Mouse (Mus musculus) E14TG2a.4 (cell line): ENCODE measurements around the gene Gm45716.

ENCODE experiments used
- H3K27me3 ChIP-seq: 2 replicates; pipeline ENCODE4 v1.6.1; 2014; ENCODE audit warnings: low read length, control low read depth; ENCODE audit not compliant: insufficient read depth
- H3K36me3 ChIP-seq: 2 replicates; pipeline ENCODE4 v1.6.1; 2014; ENCODE audit warnings: low read length, control low read depth; ENCODE audit not compliant: insufficient read depth
- H3K4me1 ChIP-seq: replicated peaks from 2 replicates; pipeline ENCODE4 v1.6.1; 2014; ENCODE audit warnings: low read depth, low read length, control low read depth
- H3K4me3 ChIP-seq: replicated peaks from 2 replicates; pipeline ENCODE4 v1.5.1; 2014; ENCODE audit warnings: mild to moderate bottlenecking, low read length
- H3K9me3 ChIP-seq: 2 replicates; pipeline ENCODE4 v1.6.1; 2014; ENCODE audit warnings: low read length, control low read depth
- CTCF ChIP-seq: conservative IDR thresholded peaks from 2 replicates; pipeline ENCODE4 v1.5.1; 2014; ENCODE audit warnings: low read length
- NANOG ChIP-seq: IDR thresholded peaks from 2 replicates; pipeline ENCODE4 v1.6.1; 2014; ENCODE audit warnings: borderline replicate concordance, low read length, mixed read lengths
- POU5F1 ChIP-seq: IDR thresholded peaks from 2 replicates; pipeline ENCODE4 v1.6.1; 2014; ENCODE audit warnings: low read length, borderline replicate concordance

Gm45716 gene

DNA sequence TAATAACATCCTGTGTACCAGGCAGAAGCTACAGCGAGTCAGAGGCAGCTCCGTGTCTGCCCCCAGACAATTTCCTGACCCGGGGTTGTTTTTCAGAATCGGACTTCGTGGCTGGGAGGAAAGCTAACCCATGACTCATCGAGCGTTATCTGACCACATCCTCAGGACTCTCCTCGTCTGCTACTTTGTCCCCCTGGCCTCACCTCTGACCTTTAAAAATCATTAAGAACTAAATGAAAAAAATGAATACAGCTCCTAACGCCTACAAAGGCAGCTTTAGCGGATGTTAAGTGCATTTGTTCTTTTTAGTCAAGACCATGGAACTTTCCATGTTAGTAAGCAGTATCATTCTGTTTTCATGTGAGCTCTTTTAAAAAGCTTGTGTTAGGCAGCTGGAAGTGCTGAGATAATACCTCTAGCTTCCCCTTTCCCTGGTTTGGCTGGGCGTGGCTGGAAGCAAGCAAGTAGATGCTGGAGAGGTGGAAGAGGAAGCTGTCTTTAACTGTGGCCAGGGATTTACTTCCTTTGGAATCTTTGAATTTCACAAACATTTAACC lies 37.5 kb downstream of the Gm45716 start:
- no peak overlapping the region for H3K4me3 ChIP-seq
- H3K4me1 ChIP-seq, result peaks cover 5% of the 10 kb centered on the region
- no peaks in the 10 kb centered on the region for H3K36me3 ChIP-seq
- TF ChIP-seq CTCF, result no peak
- TF ChIP-seq POU5F1, result no peak
- no peak for TF ChIP-seq NANOG
- H3K27me3 ChIP-seq, result peaks cover 8% of the 10 kb centered on the region; the same call in 1 of the 2 replicates
- H3K9me3 ChIP-seq, result no peaks in the 10 kb centered on the region

- TF ChIP-seq POU5F1 (no peak), NANOG (no peak), CTCF (no peak)
- H3K4me1 ChIP-seq, result peaks cover 9% of the 10 kb centered on the region
- H3K4me3 ChIP-seq, result no peak overlapping the region
- no peaks in the 10 kb centered on the region for H3K36me3 ChIP-seq
- H3K9me3 ChIP-seq, result no peaks in the 10 kb centered on the region
- H3K27me3 ChIP-seq, result peaks cover 3% of the 10 kb centered on the region
Measured at GRCm38 (mm10) chr11:90227000-90227922, 39.8 kb downstream of the Gm45716 start.

GRCm38 (mm10) chr11:90228251-90228949 lies 40.9 kb downstream of the Gm45716 start:
- no peaks in the 10 kb centered on the region for H3K36me3 ChIP-seq
- no peak overlapping the region for H3K4me3 ChIP-seq
- peaks cover 9% of the 10 kb centered on the region for H3K4me1 ChIP-seq
- TF ChIP-seq CTCF, result no peak
- TF ChIP-seq NANOG, result no peak
- no peaks in the 10 kb centered on the region for H3K9me3 ChIP-seq
- peaks cover 7% of the 10 kb centered on the region for H3K27me3 ChIP-seq

- H3K27me3 ChIP-seq, result peaks cover 11% of the 10 kb centered on the region
- H3K4me1 ChIP-seq, result peaks cover 9% of the 10 kb centered on the region
- H3K36me3 ChIP-seq, result no peaks in the 10 kb centered on the region
- no peak overlapping the region for H3K4me3 ChIP-seq
- TF ChIP-seq CTCF (no peak), POU5F1 (no peak), NANOG (no peak)
- H3K9me3 ChIP-seq, result no peaks in the 10 kb centered on the region
Measured at GRCm38 (mm10) chr11:90229800-90230199, 42.3 kb downstream of the Gm45716 start.

GRCm38 (mm10) chr11:90230671-90231070 lies 43.2 kb downstream of the Gm45716 start:
- peaks cover 9% of the 10 kb centered on the region for H3K4me1 ChIP-seq
- no peak for TF ChIP-seq CTCF
- H3K36me3 ChIP-seq, result no peaks in the 10 kb centered on the region
- no peak overlapping the region for H3K4me3 ChIP-seq
- H3K9me3 ChIP-seq, result no peaks in the 10 kb centered on the region
- H3K27me3 ChIP-seq, result peaks cover 15% of the 10 kb centered on the region

DNA sequence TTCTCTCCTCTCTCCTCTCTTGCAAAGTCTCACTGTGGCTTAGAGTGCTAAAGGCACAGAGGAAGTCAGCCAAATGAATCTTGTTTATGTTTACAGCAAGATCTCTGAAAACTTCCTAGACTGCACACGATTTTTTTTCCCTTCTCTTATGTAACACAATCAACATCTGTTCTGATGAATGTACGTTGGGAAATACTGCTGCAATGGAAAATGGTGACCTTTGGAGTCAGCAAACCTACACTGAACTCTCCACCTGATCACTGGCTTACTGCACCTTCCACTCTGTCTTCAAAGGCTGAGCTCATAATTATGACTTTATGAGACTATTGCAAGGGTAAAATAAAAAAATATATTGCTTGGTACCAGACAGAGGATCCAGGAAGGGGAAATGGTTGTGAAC lies 44.1 kb downstream of the Gm45716 start:
- H3K27me3 ChIP-seq, result peaks cover 16% of the 10 kb centered on the region
- H3K4me1 ChIP-seq, result peaks cover 9% of the 10 kb centered on the region
- no peak overlapping the region for H3K4me3 ChIP-seq
- TF ChIP-seq POU5F1 (no peak), NANOG (no peak), CTCF (no peak)
- no peaks in the 10 kb centered on the region for H3K36me3 ChIP-seq
- H3K9me3 ChIP-seq, result no peaks in the 10 kb centered on the region

DNA sequence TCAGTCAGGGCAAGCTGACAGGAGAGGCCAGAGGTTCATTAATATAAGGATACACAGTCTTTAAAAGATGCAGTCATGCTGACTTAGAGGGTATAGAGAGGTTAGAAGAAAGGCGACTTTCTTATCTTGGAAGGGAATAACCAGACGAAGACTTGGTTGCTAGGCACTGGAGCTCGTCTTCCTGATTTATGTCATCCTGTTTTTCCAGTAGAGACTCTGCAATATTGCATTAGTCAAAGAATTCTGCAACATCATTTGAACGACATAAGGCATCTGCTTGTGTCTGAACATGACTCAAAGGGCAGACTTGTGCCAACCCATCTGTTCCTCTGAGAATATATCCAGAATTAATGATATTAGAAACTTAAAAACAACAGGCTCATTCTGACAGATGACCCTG lies 45.2 kb downstream of the Gm45716 start:
- Histone ChIP-seq H3K27me3 (peaks cover 16% of the 10 kb centered on the region), H3K4me3 (no peak overlapping the region), H3K9me3 (no peaks in the 10 kb centered on the region), H3K4me1 (peaks cover 12% of the 10 kb centered on the region), H3K36me3 (no peaks in the 10 kb centered on the region)
- TF ChIP-seq CTCF, result no peak
- TF ChIP-seq NANOG, result no peak
- TF ChIP-seq POU5F1, result no peak

DNA sequence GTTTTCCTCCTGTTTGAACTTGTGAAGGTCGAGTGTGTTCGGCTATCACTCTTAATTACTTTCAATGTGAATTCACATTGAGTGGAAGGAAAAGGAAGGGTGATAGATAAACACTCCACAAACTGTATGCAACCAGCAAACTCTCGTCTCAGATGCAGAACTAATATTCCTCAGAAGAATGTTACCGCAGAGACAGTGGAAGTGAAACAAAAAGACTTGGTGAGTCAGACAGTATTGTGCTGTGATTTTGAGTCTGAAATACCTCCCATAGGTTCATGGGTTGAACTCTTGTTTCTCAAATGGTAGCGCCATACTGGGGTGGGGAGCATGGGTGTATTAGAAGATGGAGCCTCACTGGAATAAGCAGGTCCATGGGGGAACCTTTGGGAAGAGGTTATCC lies 47.7 kb downstream of the Gm45716 start:
- TF ChIP-seq NANOG (no peak), CTCF (no peak), POU5F1 (no peak)
- H3K27me3 ChIP-seq, result peaks cover 20% of the 10 kb centered on the region
- no peak overlapping the region for H3K4me3 ChIP-seq
- peaks cover 22% of the 10 kb centered on the region for H3K4me1 ChIP-seq
- H3K36me3 ChIP-seq, result no peaks in the 10 kb centered on the region
- H3K9me3 ChIP-seq, result no peaks in the 10 kb centered on the region
